Mouse (Mus musculus) heart, adult 11 months (tissue): ENCODE data around the gene Exog.

Source experiments
- DNase-seq: peaks from one replicate; pipeline ENCODE4 v3.0.0; 2022

Exog gene

DNA sequence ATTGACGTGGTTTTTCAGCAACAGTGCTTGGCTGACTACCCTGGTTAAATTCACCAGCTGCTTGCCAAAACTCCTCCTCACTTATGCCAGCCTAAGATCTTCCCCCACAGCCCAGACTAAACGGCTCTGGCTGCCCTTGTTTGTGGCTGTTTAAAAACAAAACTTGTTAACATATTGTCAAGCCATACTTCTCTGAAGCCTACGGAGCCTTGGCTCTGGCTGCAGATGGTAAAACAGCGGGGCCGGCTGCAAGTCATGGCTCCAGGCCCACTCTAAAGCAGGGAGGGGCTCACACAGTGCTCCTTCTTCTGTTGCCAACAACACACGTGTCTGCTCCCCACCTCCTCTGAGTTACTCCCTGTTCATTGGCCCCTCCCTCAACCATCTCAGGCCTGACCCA lies 66.2 kb downstream of the Exog start:
- DNase-seq, result no peak

DNA sequence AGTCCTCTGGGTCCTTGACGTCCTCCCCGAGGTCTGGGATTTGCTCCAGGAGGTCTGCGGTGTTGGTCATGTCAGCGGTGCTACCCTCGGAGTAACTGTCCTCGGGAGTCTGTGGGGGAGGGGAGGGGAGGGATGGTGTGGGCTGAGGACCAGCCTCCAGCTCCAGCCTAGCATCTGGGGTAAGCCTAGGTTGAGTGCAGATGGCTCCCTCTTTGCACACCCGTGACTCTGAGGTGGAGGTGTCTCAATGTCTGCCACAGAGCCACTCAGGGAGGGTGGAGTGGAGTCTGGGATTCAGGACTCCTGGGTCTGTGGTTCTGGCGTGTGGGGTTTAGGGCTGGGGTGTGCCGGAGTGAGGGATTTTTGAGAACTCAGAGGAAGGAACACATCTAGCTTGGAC lies 68.2 kb downstream of the Exog start:
- peak; percentile 90 for DNase-seq

DNA sequence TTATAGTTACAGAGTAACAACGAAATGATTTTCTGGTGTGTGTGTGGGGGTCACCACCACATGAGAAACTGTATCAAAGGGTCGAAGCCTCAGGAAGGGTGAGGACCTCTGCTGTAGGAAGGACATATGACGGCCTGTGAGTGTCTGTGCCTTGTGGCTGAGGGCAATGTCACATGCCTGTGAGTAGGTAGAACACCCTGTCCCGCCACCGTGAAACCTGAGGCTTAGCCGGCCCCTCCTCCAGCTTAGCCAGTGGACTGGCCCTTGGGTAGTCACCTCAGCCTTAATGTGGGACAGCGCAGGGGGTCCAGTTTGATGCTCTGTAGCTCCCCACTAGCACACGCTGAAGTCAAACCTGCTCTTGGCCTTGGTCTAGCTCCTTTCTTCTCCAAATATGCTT lies 69.1 kb downstream of the Exog start:
- peak; percentile 96 for DNase-seq

DNA sequence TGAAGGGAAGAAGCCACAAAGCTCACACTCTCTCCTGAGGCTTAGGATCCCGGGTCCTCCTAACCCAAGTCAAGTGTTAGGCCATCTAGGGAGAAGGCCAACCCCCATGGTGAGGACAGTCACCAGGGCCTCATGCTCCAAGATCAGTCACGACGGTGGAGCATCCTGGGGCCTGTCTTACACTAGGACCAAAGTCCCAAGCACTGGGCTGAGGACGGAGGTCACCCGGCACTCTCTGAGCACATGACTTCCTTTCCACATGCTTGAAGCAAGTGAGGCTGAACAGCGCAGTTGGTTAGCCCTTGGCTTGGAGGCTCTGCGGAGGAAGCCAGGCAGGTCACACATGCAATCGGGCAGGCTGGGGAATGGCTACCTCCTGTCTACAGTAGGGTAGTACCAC lies 70.2 kb downstream of the Exog start:
- peak; percentile 88 for DNase-seq
